Mouse (Mus musculus): ENCODE measurements around the gene Prdx1. TPM values are rescaled to one million over a fixed set of nuclear protein-coding genes. Genes with fewer than 3 reads are reported as not detected.

The Prdx1 gene
- polyA plus RNA-seq, 1 experiment from 2014 or later = 1,278 TPM

Other genes with a start within 250 kb of the Prdx1 start
- 16.3 and 19.2 TPM in 2 replicates for gene Mast2, start 221.4 kb upstream of the Prdx1 start, polyA plus RNA-seq (2016; fragmentation: Nextera tagmentation; extraction: Ambion mirVana)
- 15.2 and 19.1 TPM in 2 replicates for gene Ipp, start 178.0 kb upstream of the Prdx1 start, polyA plus RNA-seq (2016; fragmentation: Nextera tagmentation; extraction: Ambion mirVana)
- gene Tmem69, start 129.6 kb upstream of the Prdx1 start, polyA plus RNA-seq (2016; fragmentation: Nextera tagmentation; extraction: Ambion mirVana) = 26.2 and 30.1 TPM in 2 replicates
- 30.5 and 38.1 TPM in 2 replicates for gene Gpbp1l1, start 127.9 kb upstream of the Prdx1 start, polyA plus RNA-seq (2016; fragmentation: Nextera tagmentation; extraction: Ambion mirVana)
- 0.84 and 1.5 TPM in 2 replicates for gene Ccdc17, start 88.9 kb upstream of the Prdx1 start, polyA plus RNA-seq (2016; fragmentation: Nextera tagmentation; extraction: Ambion mirVana)
- 334 and 364 TPM in 2 replicates for gene Nasp, start 57.6 kb upstream of the Prdx1 start, polyA plus RNA-seq (2016; fragmentation: Nextera tagmentation; extraction: Ambion mirVana)
- 694 and 733 TPM in 2 replicates for gene Akr1a1, start 33.9 kb upstream of the Prdx1 start, polyA plus RNA-seq (2016; fragmentation: Nextera tagmentation; extraction: Ambion mirVana)
- 36.6 and 38.7 TPM in 2 replicates for gene Mmachc, start 22.9 kb downstream of the Prdx1 start, polyA plus RNA-seq (2016; fragmentation: Nextera tagmentation; extraction: Ambion mirVana)
- 34.0 and 36.3 TPM in 2 replicates for gene Ccdc163, start 23.0 kb downstream of the Prdx1 start, polyA plus RNA-seq (2016; fragmentation: Nextera tagmentation; extraction: Ambion mirVana)
- gene Tesk2, start 35.4 kb downstream of the Prdx1 start, polyA plus RNA-seq (2016; fragmentation: Nextera tagmentation; extraction: Ambion mirVana) = 8.0 and 13.6 TPM in 2 replicates
- gene Toe1, start 122.1 kb downstream of the Prdx1 start, polyA plus RNA-seq (2016; fragmentation: Nextera tagmentation; extraction: Ambion mirVana) = 40.8 and 42.3 TPM in 2 replicates
- 33.0 and 33.5 TPM in 2 replicates for gene Mutyh, start 122.2 kb downstream of the Prdx1 start, polyA plus RNA-seq (2016; fragmentation: Nextera tagmentation; extraction: Ambion mirVana)
- 2.2 TPM in 2 replicates for gene Hpdl, start 136.2 kb downstream of the Prdx1 start, polyA plus RNA-seq (2016; fragmentation: Nextera tagmentation; extraction: Ambion mirVana)
- gene Zswim5, start 191.8 kb downstream of the Prdx1 start, polyA plus RNA-seq (2016; fragmentation: Nextera tagmentation; extraction: Ambion mirVana) = 0.59 and 0.68 TPM in 2 replicates

Data from limb, embryonic 10.5 days (tissue).